Mouse (Mus musculus) 416B (cell line): ENCODE measurements around the gene Pitpnm2.
A peak's percentile ranks its signal among the peaks of the same experiment; 100 is the strongest.

Experiments
- DNase-seq: peaks from one replicate; pipeline ENCODE4 v3.0.0; 2011; ENCODE audit warnings: low read depth

Pitpnm2 gene

GRCm38 (mm10) chr5:124247986-124248626 lies 1.5 kb downstream of the Pitpnm2 start:
- no peak for DNase-seq

GRCm38 (mm10) chr5:124247296-124247695 lies 2.3 kb downstream of the Pitpnm2 start:
- no peak for DNase-seq

- no peak for DNase-seq
Observed at GRCm38 (mm10) chr5:124244885-124245284, 4.7 kb downstream of the Pitpnm2 start.

- no peak for DNase-seq
Observed at GRCm38 (mm10) chr5:124244449-124244848, 5.1 kb downstream of the Pitpnm2 start.

GRCm38 (mm10) chr5:124243236-124243901 lies 6.2 kb downstream of the Pitpnm2 start:
- no peak for DNase-seq

- DNase-seq: no peak
Observed at GRCm38 (mm10) chr5:124241686-124242444, 7.7 kb downstream of the Pitpnm2 start.

GRCm38 (mm10) chr5:124240841-124241685 lies 8.5 kb downstream of the Pitpnm2 start:
- DNase-seq: no peak

GRCm38 (mm10) chr5:124236180-124236579 lies 13.4 kb downstream of the Pitpnm2 start:
- no peak for DNase-seq

- DNase-seq: no peak
Observed at GRCm38 (mm10) chr5:124234778-124235177, 14.8 kb downstream of the Pitpnm2 start.

- DNase-seq: no peak
Observed at GRCm38 (mm10) chr5:124233874-124234661, 15.5 kb downstream of the Pitpnm2 start.

- no peak for DNase-seq
Observed at GRCm38 (mm10) chr5:124233144-124233465, 16.5 kb downstream of the Pitpnm2 start.

GRCm38 (mm10) chr5:124232360-124233143 lies 17.0 kb downstream of the Pitpnm2 start:
- DNase-seq: no peak

GRCm38 (mm10) chr5:124230461-124230860 lies 19.1 kb downstream of the Pitpnm2 start:
- no peak for DNase-seq

GRCm38 (mm10) chr5:124227193-124227592 lies 22.4 kb downstream of the Pitpnm2 start:
- DNase-seq: peak; percentile 56

- DNase-seq: peak; percentile 39
Observed at GRCm38 (mm10) chr5:124226494-124226893, 23.1 kb downstream of the Pitpnm2 start.

GRCm38 (mm10) chr5:124225891-124226290 lies 23.7 kb downstream of the Pitpnm2 start:
- no peak for DNase-seq

GRCm38 (mm10) chr5:124224321-124225092 lies 25.1 kb downstream of the Pitpnm2 start:
- no peak for DNase-seq

GRCm38 (mm10) chr5:124223574-124223973 lies 26.0 kb downstream of the Pitpnm2 start:
- no peak for DNase-seq

- no peak for DNase-seq
Observed at GRCm38 (mm10) chr5:124222696-124223095, 26.9 kb downstream of the Pitpnm2 start.

- DNase-seq: no peak
Observed at GRCm38 (mm10) chr5:124221736-124222040, 27.9 kb downstream of the Pitpnm2 start.
